Mouse (Mus musculus) layer of hippocampus, adult 9-10 months (tissue): ENCODE results near the gene Pcbp1.
"Not testable (repeated sequence)": the region's sequence is repeated elsewhere in the genome, so short reads cannot be mapped to it uniquely, and the experiment has no call there.

ENCODE experiments used
- DNase-seq: peaks from one replicate; pipeline ENCODE4 v3.0.0; 2022; ENCODE audit warnings: low spot score

Pcbp1 gene

DNA sequence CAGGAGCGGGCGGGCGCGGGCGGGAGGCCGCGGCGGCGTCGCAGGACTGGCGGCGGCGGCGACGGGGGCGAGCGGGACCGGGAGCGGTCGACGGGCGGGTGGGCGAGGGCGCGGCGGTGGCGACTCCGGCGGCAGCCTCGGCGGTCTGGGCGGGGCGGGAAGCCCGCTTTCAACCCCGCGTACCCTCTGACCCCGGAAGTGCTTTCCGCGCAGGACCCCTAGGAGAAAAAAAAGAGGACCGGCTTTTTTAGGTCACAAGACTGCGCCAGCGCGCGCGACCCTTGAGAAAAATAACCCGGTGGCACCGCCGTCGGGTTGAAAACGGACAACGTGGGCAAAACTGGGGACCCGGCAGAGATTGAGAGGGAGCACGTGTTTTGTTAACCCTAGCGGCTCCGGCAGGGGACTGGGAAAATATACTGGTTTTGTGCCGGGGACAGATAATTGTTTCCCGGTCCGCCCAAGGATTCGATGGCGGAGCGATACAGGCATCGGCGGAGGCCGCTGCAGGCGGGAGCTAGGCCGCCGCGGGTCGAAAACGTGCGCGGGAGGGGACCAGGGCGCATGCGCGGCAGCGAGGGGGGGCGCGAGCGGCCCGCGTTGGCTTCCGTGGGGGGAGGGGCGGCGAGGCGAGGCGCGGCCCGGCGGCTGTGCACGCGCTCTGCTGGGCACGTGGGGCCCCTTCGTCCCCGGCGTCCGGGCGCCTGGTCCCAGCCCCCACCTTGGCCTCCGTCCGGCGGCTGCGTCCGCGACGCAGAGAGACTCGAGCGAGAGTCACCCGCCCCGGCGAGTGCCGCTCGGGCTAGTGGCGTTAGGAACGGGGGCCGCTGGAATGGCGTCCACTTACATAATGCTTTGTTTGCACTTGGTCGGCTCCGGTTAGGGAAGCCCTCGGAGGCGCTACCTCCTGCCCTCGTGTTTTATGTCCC lies at the start of gene Pcbp1:
Gene Pcbp1, minus strand, starts transcription at position 290 of the 929 bp plus-strand sequence.
- peak; percentile 78 for DNase-seq

DNA sequence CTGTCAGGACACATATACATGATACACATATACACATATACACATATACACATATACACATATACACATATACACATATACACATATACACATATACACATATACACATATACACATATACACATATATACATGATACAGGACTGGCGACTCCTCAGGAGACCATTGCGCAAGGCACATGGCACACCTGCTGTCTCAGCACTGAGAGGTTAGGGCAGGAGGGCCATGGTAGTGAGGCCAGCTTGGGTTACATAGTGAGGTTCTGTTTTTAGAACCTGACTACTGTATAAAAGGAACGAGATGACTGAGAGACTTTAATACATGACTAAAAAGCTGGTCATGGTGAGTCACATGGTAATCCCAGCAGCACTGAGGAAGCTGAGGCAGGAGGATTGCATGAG lies 48.4 kb upstream of the Pcbp1 start:
- DNase-seq = no peak

DNA sequence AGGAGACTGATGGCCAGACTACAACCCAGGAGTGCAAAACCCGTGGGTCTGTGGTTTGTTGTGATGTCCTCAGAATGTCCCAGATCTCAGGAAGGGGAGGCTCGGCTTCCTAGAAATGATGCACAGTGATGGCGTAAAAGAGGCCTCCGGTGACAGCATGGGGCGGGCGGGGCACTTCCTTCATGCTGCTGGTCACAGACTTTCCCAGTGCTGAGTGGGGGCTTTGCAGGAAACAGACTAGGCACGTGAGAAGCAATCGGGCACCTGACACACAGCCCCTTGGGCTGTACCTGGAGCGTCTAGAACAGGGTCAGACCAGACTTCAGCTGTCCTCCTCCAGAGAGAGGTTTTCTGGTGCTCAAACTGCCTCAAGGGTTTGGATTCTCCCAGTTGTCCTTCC lies 44.7 kb upstream of the Pcbp1 start:
- no peak for DNase-seq

DNA sequence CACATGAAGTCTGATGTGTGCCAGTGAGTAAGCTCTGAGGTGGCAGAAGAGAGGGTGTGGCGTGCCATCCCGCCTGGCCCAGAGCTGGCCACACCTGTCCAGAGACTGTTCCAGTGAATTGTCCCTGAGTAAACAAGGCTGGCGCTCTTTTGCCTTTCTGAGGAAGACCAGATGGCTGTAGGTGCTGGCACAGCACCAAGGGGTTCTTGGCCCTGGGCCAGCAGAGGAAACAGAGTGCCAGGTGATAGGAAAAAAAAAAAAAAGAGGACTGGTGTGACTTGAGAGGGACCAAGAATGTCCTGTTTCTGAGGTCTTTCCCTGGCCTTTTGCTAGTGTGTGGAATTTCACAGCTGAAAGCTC lies 43.3 kb upstream of the Pcbp1 start:
- DNase-seq = no peak

DNA sequence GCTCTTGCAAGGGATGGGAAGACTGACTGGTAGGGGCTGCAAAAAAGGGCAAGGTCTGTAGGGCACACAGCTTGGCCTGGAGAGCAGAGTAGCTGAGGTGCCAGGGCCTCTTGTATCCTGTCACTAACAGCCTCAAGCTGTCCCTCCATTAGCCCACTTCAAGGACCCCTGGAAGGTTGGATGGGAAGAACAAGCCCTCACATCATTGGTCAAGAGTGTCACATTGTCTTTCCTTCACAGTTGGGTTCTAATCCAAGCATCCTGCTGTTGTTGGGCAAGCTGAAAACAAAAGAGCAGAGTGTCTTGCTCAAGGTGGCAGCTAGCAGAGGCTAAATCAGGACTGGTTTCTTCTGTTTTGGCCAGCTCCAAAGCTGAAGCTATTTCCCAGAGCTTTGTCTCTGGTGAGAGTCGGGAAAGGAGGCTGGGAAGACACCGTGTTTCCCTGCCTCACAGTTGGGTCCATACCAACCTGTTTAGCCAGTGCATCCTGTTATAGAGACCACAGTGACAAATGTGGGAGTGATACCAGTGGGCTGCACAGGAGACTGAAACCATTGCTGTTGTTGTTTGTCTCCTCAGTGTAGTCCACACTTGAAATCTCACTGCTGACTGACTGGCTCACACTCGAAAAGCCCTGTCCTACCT lies 42.8 kb upstream of the Pcbp1 start:
- DNase-seq = no peak

DNA sequence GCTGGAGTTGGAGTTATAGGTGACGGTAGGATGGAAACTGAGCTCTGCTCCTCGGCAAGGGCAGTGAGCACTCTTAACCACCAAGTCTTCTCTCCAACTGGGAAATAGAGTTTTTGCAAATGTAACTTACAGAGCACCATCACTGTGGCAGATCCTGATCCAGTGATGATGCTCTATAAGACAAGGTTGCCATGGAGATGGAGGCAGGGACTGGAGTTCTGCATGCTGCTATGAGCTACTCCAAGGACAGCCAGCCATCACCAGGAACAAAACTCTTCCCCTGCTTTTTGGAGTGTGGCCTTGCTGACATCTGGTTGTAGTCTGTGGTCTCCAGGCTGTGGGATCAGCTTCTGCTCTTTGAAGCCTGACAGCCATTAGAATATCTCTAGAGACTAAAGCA lies 39.7 kb upstream of the Pcbp1 start:
- no peak for DNase-seq

DNA sequence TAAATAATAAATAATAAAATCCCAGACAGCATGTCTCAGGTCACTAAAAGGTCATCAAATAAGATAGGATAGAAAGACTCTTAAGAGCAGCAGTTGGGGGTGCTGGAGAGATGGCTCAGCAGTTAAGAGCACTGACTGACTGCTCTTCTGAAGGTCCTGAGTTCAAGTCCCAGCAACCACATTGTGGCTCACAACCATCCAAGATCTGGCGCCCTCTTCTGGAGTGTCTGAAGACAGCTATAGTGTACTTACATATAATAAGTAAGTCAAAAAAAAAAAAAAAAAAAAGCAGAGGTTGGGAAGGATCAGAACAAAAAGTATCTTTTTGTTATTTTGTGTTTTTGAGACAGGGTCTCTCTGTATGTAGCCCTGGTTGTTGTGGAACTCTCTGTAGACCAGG lies 31.1 kb upstream of the Pcbp1 start:
- not testable (repeated sequence) for DNase-seq

DNA sequence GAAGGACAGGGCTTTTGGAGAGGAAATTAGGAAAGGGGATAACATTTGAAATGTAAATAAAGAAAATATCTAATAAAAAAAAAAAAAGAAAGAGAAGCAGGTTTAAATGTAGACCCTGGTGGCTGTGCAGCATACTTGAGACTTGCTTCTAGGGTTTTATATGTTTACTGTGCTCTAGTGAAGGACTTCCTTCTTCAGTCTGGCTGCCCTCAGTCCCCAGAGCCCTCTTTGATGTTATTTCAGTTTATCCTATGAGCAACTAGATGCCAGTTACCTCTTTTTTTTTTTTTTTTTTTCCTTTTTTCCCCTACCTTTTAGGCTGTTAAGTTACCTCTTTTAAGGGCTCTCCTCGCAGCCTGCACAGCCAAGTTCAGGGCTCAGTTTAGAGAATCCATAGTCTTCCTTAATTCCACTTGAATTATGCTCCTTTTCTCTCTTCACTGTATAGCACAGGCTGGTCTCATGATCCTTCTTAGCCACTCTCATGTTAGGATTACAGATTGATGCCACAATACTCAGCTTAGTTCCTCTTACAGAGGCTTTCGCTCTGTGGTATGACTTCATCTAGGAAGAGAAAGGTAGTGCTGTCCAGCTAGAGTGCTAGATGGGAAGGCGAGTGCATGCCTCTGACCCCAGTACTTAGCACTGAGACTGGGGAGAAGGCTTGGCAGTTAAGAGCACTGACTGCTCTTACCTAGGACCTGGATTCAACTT lies 30.4 kb upstream of the Pcbp1 start:
- DNase-seq = no peak

DNA sequence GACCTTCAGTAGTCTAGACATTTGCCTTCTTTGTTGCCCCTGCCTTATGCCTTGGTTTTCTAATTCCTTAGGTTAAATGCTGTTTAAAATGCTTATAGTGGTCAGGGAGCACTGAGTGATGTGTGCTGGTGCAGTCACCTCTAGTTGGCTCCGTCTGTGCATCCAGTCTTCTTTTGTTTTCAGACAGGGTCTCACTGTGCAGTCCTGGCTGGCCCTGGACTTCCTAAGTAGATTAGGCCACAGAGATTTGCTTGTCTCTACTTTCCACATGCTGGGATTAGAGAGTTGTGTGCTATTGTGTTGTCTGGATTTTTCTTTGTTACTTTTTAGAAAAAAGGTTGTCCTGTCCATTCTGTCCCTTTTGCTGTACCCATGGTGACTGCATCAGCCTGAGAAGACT lies 24.5 kb upstream of the Pcbp1 start:
- no peak for DNase-seq

DNA sequence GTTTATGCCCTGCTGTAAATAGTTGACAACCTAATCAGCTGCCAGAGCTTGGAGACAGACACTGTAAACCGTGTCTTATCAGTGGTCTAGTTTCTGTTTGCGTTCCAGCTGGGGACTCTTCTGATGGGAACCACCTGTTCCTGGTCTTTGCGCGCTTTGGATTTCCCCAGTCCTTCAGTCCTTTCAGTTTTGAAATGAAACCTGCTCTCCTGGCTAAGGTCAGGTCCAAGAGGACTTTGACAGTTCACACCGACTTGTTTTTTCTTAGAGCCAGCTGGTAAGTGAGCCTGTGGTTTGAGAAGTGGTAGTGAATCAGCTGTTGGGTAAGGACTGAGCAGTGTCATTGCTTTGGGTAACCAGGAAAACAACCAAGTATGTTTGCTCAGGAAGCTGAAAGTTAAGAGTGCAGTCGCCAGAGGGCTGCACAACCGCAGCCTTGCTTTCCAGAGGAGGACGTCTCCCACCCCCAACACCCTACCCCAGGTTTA lies 21.8 kb upstream of the Pcbp1 start:
- no peak for DNase-seq

DNA sequence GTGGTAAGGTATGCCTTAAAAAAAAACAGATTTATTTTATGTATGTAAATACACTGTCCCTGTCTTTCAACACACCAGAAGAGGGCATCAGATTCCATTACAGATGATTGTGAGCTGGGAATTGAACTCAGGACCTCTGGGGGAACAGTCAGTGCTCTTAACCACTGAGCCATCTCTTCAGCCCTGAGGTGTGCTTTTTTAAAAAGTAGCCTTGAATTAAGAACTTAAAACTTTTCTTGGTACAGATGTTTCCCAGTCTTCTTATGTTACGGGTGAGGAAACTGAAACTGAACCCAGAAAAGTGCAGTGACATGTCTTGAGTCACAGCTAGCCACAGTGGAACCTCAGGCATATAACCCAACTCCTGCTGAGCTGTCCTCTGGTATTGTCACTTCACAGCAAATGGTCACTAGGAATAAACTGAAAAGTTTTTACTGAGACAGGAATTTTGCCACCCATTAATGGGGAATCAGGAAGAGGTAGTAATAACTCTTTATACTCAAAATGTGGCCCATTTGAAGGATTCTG lies 21.2 kb upstream of the Pcbp1 start:
- DNase-seq = no peak

DNA sequence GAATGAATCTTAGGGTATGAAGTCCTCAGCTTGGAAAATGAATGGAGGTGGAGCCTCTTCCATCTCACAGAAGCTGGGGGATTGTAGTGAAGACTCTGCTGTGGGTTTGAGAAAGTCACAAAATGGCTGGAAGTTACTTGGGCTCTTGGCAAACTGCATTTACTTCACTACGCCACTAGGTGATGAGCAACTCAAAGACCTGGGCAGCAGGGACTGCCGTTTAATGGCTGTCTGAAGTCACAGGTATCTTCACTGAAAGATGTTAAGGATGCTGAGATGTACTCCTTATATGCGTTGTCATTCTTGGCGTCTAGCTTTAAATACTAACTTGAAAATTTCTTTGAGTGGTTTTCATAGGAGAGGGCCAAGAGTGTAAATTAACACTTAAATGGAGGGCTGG lies 19.1 kb upstream of the Pcbp1 start:
- no peak for DNase-seq

DNA sequence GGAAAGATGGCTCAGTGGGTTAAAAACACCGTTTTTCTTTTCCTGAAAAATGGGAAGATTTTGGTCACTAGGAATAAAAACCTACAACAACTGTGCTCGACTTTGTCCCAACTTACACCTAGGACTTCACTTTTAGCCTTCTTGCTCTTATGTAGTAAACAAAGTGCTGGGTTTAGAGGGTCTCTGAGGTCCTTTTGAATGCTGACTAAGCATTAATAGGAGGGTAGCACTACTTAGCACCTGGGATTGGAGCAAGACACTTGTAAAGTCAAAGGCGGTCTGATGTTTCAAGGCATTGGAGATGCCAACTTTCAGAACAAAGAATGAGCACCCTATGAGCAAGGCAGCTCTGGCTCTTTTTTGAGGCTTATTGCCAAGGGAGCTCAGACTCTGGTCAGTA lies 17.7 kb upstream of the Pcbp1 start:
- no peak for DNase-seq

DNA sequence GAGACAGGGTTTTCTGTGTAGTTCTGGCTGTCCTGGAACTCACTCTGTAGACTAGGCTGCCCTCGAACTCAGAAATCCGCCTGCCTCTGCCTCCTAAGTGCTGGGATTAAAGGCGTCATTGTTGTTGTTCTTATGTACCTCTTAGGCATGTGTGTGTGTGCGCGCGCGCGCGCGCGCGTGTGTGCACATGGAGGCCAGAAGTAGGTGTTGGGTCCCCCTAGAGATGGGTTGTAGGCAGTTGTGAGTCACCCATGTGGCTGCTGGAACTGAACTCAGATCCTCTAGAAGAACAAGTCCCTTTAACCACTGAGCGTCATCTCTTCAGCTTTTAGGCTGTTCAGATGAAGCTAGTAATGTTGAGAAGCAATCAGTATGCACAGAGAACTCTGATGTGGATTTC lies 16.9 kb upstream of the Pcbp1 start:
- no peak for DNase-seq

DNA sequence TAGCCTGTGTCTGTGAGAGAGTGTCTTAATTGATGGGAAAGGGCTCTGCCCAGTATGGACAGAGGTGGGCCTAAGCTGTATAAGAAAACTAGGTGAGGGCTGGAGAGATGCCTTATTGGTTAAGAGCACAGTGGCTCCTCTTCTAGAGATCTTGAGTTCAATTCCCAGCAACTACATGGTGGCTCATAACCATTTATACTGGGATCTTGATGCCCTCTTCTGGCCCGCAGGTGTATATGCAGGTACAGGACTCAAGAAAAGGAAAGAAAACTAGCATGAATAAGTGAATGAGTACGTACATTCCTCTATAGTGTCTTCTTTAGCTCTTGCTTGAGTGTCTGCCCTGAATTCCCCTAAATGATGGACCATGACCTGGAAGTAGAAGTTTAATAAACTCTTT lies 15.5 kb upstream of the Pcbp1 start:
- no peak for DNase-seq

DNA sequence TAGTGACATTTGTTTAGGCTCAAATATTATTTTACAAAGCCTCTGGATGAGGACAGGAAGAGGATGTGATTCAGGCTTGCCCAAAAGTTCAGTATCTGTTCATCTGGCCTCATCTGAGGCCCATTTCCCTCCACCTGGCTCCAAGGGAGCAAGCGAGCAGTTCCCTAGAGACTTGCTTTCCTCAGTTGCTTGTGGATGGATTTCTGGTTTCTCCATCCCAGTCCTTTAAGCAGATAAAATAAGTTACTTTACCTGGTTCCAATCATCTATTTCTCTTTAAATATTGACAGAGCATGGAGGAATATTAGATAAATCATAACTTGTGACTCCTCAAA lies 2.3 kb upstream of the Pcbp1 start:
- DNase-seq = no peak

DNA sequence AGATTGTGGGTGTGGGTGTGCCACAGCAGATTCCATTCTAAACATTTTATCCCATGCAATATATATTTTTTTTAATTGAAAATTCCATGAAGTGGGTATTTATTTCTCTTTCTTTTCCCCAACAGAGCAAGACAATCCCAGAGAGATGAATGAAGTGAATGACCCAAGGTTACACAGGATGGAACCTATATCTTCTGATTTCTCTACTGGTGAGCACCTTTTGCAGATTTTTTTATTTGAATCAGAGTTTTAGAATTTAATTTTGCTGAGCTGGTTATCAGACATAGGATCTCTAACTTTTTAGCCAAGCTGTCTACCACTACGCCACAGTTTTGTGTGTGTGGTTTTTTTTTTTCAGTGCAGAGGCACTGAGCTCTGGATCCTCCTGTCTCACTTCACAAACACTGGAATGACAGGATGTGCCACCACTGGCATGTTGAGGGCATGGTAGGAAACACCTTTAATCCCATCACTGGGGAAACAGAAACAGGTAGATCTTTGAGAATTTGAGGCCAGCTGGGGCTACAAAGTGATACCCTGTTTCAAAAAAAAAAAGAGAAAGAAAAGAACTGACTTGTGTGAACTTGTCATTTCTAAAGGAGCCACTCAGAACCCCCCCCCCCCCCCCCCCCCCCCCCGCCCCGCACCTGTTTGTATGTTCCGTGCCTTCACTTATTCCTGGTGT lies 1.8 kb upstream of the Pcbp1 start:
- no peak for DNase-seq

DNA sequence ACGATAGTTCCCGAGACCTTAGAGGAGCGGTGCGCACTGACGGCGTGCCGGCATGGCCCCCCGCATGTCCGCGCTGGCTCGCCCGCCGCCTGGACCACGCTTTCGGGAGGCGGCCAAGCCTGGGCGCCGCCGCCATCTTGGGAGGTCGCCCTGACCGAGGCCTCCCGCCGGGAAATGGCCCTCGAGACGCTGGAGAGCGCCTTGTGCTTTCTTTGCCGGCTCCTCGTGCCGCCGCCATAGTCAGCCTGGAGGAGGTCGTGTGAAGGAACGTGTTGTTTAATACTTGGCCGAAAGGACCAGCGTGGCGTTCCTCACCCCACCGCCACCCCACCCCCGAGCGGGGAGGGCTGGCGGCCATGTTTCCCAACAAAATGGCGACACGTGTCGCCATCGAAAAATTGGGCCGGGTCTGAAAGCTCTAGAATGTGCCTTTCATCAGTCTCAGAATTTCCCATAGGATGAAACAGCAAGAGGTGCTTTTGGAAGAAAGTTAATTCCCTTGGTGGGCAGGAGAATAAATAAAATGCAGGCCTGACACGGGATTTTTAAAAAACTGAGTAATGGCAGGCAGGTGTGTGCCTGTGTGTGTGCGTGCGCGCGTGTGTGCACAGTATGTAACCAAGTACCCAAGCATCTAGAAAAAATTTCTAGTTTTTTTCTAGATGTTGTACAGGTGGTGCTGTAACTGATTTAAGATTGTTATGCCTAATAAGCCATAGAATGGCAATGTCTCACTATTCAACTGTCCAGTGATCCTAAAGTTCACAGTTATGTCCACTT lies 1.0 kb upstream of the Pcbp1 start:
- DNase-seq = peak; percentile 75

DNA sequence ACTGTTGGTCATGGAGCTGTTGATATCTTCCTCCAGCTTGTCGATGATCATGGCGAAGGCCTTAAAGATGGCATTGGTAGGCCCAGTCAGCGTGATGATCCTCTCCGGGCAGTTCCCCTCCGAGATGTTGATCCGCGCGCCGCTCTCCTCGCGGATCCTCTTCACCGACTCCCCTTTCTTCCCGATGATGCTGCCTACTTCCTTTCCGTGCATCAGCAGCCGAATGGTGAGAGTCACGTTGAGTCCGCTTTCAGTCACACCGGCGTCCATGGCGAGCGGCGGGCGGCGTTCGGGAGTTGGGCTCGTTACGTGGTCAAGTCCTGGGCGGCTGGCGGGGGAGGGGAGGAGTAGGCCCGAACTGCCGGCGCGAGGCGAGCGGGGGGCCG lies 482 bp downstream of the Pcbp1 start:
- peak; percentile 54 for DNase-seq

DNA sequence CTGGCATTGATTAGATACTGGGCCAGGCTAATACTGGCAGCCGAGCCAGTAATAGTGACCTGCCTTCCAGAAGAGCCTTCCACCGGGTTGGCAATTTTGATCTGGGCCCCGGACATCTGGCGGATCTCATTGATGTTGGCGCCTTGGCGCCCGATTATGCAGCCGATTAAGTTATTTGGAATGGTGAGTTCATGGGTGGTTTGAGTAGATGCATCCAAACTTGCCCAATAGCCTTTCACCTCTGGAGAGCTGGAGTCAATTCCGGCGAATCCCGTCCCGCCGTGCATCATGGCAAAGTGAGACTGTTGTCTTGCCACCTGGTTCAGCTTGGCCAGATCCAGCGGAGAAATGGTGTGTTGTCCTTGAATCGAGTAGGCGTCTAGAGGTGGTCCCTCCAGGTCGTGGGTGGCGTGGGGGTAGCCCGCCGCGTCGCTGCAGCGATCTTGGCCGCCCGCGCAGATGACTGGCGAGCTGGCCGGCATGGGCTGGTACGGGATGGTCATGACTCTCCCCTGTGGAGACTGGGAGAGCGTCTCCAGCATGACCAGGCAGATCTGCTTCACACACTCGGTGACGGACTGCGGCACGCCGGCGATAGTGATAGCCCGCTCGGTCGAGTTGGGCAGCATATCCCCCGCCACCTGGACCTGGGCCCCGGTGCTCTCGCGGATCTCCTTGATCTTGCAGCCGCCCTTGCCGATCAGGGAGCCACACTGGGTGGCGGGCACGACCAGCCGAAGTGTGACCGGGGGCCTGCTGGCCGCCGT lies 1.1 kb downstream of the Pcbp1 start:
- peak; percentile 16 for DNase-seq
